Mouse (Mus musculus) MEL (cell line): ENCODE results near the gene Vps8.

Source experiments
- CTCF ChIP-seq, 3 experiments: IDR thresholded peaks in 2 of 3; conservative IDR thresholded peaks in 1 of 3; 2 replicates each; pipeline ENCODE4 v1.5.1; 2011 to 2012; ENCODE audit warnings: low read length in 3 of 3, low read depth in 2 of 3, mild to moderate bottlenecking in 2 of 3, improper control_type of control experiment in 1 of 3, inconsistent platforms in 1 of 3, mixed read lengths in 1 of 3, moderate library complexity in 1 of 3; ENCODE audit not compliant: control insufficient read depth in 1 of 3, insufficient read depth in 1 of 3, poor library complexity in 1 of 3, severe bottlenecking in 1 of 3
- EP300 ChIP-seq, 2 experiments: IDR thresholded peaks; 2 replicates each; pipeline ENCODE4 v1.6.1; 2011; ENCODE audit warnings: improper control_type of control experiment in 2 of 2, low read length in 2 of 2, low read depth in 1 of 2, mild to moderate bottlenecking in 1 of 2
- MYC ChIP-seq: IDR thresholded peaks from 2 replicates; pipeline ENCODE4 v1.6.1; 2011; ENCODE audit warnings: low read depth, mild to moderate bottlenecking, low read length, improper control_type of control experiment, moderate library complexity
- POLR2A ChIP-seq, 2 experiments: IDR thresholded peaks; 2 replicates each; pipeline ENCODE4 v1.6.1; 2011 to 2012; ENCODE audit warnings: low read length in 2 of 2, mild to moderate bottlenecking in 2 of 2, control low read depth in 1 of 2, improper control_type of control experiment in 1 of 2, low read depth in 1 of 2, moderate library complexity in 1 of 2; ENCODE audit not compliant: control insufficient read depth in 1 of 2, insufficient read depth in 1 of 2, poor library complexity in 1 of 2
- SIN3A ChIP-seq: IDR thresholded peaks from 2 replicates; pipeline ENCODE4 v1.6.1; 2012; ENCODE audit warnings: low read length, improper control_type of control experiment, inconsistent platforms
- ZC3H11A ChIP-seq: IDR thresholded peaks from 2 replicates; pipeline ENCODE4 v1.6.1; 2012; ENCODE audit warnings: low read depth, mild to moderate bottlenecking, inconsistent platforms, low read length, improper control_type of control experiment

GRCm38 (mm10) chr16:21449890-21450289 is 27.0 kb downstream of the Vps8 start:
- TF ChIP-seq POLR2A (IDR thresholded peaks at IDR 0.05; ENCODE audit: control insufficient read depth in 1 of 2, insufficient read depth in 1 of 2, low read depth in 1 of 2, low read length in 2 of 2, poor library complexity in 1 of 2) = no peak
- TF ChIP-seq SIN3A = no peak
- TF ChIP-seq CTCF (IDR thresholded peaks at IDR 0.05 in 2 of 3, conservative IDR thresholded peaks at IDR 0.05 in 1 of 3; ENCODE audit: control insufficient read depth in 1 of 3, insufficient read depth in 1 of 3, low read depth in 2 of 3, low read length in 3 of 3, poor library complexity in 1 of 3, severe bottlenecking in 1 of 3) = no peak
- TF ChIP-seq ZC3H11A = no peak
- no peak for TF ChIP-seq EP300 (IDR thresholded peaks at IDR 0.05; ENCODE audit: low read depth in 1 of 2, low read length in 2 of 2)
- TF ChIP-seq MYC = no peak
